Mouse (Mus musculus): ENCODE data around the gene Hbb-bt. TPM values are rescaled to one million over a fixed set of nuclear protein-coding genes. Genes with fewer than 3 reads are reported as not detected.
"Not testable (repeated sequence)": the region's sequence is repeated elsewhere in the genome, so short reads cannot be mapped to it uniquely, and the experiment has no call there.

Hbb-bt gene
- polyA plus RNA-seq, 1 experiment from 2014 or later: 789 TPM

DNA sequence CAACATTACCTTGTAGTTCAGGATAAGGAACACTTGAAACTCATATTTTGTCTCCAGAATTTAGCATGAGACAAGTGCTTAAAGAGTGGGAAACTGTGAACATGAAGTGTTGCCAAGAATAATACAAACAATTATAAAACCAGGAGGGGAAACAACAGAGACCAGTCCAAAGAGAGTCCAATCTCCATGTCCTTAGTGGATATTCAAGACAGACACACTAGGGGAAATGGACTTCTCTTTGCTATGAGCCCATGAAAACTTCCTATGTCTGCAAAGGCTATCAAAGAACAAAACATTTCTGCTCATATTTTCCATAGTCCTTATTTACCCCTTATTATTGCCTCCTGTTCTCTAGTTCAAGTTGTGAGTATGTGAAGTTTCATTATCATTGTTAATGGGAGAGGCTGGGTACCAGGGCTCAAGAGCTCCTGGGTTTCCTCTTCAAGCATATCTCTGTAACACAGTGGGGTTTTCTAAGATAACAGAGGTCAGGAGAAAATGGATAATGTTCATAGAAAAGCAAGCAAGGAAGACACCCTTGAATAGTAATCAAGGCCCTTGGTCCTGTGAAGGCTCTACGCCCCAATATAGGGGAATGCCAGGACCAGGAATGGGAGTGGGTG is 2.5 kb downstream of the Hbb-bt start:
- 86% methylated on average over 1 of the region's 1 CpGs for WGBS

DNA sequence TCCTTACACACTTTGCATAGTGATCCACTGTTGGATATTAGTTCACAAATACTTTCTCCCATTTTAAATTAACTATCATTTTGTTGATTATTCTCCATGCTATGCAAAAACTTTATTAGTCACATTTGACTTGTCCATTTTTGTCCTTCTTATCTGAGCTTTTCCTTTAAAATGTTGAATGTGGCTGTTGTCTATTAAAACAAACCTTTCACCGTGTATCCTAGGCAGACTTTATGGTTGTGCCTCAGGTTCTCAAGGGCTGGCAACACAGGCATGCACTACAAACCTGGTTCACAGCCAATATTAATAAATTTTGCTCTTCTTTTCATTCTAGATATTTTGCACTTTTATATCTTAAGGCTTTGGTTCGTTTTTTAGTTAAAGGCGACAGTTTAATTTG is 3.0 kb downstream of the Hbb-bt start:
- Histone ChIP-seq H3K36me3 (ENCODE audit: control insufficient read depth, insufficient read depth, low read length) (no peaks in the 10 kb centered on the region), H3K27ac (ENCODE audit: low read depth, low read length) (no peak overlapping the region), H3K9me3 (ENCODE audit: control insufficient read depth, low read length) (no peaks in the 10 kb centered on the region), H3K9ac (ENCODE audit: low read length) (no peak overlapping the region), H3K4me2 (ENCODE audit: low read depth, low read length, severe bottlenecking) (no peak overlapping the region), H3K4me3 (ENCODE audit: low read depth, low read length) (no peak overlapping the region), H3K4me1 (replicated peaks; ENCODE audit: control insufficient read depth, insufficient read depth, low read length) (no peaks in the 10 kb centered on the region), H3K27me3 (ENCODE audit: control insufficient read depth, insufficient read depth, low read length) (no peaks in the 10 kb centered on the region)
- WGBS: 85% methylated on average over 3 of the region's 3 CpGs
- ATAC-seq (replicated peaks; ENCODE audit: low FRiP score) (no peak), DNase-seq (ENCODE audit: low spot score) (no peak)

More for the DNA sequence above, 2.5 kb downstream of the Hbb-bt start:
- no peak overlapping the region for H3K4me3 ChIP-seq (ENCODE audit: low read depth, low read length)
- H3K9me3 ChIP-seq (ENCODE audit: control insufficient read depth, low read length): no peaks in the 10 kb centered on the region
- H3K36me3 ChIP-seq (ENCODE audit: control insufficient read depth, insufficient read depth, low read length): no peaks in the 10 kb centered on the region
- H3K4me2 ChIP-seq (ENCODE audit: low read depth, low read length, severe bottlenecking): no peak overlapping the region
- no peak overlapping the region for H3K27ac ChIP-seq (ENCODE audit: low read depth, low read length)
- H3K9ac ChIP-seq (ENCODE audit: low read length): no peak overlapping the region
- no peak for ATAC-seq (replicated peaks; ENCODE audit: low FRiP score)
- no peak for DNase-seq (ENCODE audit: low spot score)
- H3K4me1 ChIP-seq (replicated peaks; ENCODE audit: control insufficient read depth, insufficient read depth, low read length): no peaks in the 10 kb centered on the region
- H3K27me3 ChIP-seq (ENCODE audit: control insufficient read depth, insufficient read depth, low read length): no peaks in the 10 kb centered on the region

DNA sequence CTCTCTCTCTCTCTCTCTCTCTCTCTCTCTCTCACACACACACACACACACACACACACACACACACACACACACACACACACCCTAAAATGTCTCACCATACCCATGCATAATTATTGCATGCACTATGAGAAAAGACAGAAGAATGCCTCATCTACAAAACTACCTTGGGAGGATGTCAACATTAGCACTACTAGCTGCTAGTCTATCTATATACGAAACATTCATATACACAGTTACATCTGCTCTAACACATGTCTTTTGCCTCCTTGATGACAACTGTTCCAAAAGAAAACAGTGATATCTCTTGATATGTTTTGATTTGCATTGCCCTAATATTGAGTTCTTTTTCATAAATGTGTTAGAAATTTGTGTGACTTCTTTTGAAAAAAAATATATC is 3.5 kb downstream of the Hbb-bt start:
- ATAC-seq (replicated peaks; ENCODE audit: low FRiP score) (no peak), DNase-seq (ENCODE audit: low spot score) (no peak)
- no peaks in the 10 kb centered on the region for H3K4me1 ChIP-seq (replicated peaks; ENCODE audit: control insufficient read depth, insufficient read depth, low read length)
- no peaks in the 10 kb centered on the region for H3K9me3 ChIP-seq (ENCODE audit: control insufficient read depth, low read length)
- no peak overlapping the region for H3K9ac ChIP-seq (ENCODE audit: low read length)
- no peak overlapping the region for H3K27ac ChIP-seq (ENCODE audit: low read depth, low read length)
- H3K4me3 ChIP-seq (ENCODE audit: low read depth, low read length): no peak overlapping the region
- H3K27me3 ChIP-seq (ENCODE audit: control insufficient read depth, insufficient read depth, low read length): no peaks in the 10 kb centered on the region
- H3K4me2 ChIP-seq (ENCODE audit: low read depth, low read length, severe bottlenecking): no peak overlapping the region
- 85% methylated on average over 1 of the region's 1 CpGs for WGBS
- no peaks in the 10 kb centered on the region for H3K36me3 ChIP-seq (ENCODE audit: control insufficient read depth, insufficient read depth, low read length)

DNA sequence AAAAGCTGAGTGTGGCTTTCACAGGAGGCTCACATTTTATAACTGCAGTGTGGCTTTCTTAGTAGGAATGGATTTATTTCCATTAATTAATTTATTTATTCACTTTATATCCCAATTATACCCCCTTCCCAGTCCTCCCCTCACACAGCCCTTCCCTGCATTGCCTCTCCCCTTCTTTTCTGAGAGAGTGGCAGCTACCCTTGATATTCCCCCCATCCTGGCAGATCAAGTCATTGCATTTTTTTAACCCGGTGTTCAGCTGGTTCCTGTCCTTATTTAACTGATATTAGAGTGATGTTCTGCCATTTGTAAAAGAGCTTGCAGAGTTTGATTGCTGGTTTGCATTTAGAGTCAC is 4.0 kb downstream of the Hbb-bt start:
- Histone ChIP-seq H3K27ac (ENCODE audit: low read depth, low read length) (no peak overlapping the region; the same call in 1 of the 2 replicates), H3K9me3 (ENCODE audit: control insufficient read depth, low read length) (no peaks in the 10 kb centered on the region), H3K36me3 (ENCODE audit: control insufficient read depth, insufficient read depth, low read length) (no peaks in the 10 kb centered on the region), H3K9ac (ENCODE audit: low read length) (no peak overlapping the region), H3K4me1 (replicated peaks; ENCODE audit: control insufficient read depth, insufficient read depth, low read length) (no peaks in the 10 kb centered on the region), H3K4me3 (ENCODE audit: low read depth, low read length) (no peak overlapping the region), H3K27me3 (ENCODE audit: control insufficient read depth, insufficient read depth, low read length) (no peaks in the 10 kb centered on the region), H3K4me2 (ENCODE audit: low read depth, low read length, severe bottlenecking) (no peak overlapping the region)
- WGBS: 72% methylated on average over 1 of the region's 1 CpGs
- DNase-seq (ENCODE audit: low spot score) (no peak), ATAC-seq (replicated peaks; ENCODE audit: low FRiP score) (no peak)

DNA sequence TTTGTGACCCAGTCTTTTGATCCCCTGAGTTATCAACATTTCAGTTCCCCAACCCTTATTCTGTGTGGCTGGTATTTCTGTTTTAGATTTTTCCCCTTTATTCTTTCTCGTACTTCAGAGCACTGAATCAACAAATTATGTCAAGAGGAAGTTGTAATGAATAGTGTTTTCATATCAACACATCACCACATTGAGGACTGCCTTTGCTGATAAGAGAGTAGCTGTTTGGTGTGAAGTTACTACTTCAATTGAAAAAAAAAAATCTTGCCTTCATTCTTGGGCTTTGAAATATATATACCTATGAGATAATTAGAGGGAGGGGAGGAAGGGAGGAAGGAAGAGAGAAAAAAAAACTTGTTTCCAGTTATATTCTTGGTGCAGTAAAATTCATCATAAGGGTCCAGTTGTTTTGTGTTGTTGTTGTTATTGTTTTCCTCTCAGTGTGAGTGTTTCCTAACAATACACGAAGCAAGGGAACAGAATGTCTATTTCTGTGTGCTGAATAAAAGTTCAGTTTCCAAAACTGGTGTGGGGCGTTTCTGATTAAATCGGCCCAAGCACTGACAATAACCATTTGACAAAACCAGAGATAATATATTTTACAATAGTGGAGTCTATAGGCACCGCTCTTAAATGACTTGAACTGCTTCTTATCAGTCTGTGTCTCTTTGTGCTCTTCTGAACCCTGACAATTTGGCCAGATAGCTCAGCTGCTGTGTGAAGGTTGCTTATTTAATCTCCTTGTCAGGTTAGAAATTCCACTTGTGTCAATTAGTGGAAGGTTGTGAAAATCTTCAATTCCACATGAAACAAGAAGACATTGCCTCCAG is 4.6 kb downstream of the Hbb-bt start:
- H3K9me3 ChIP-seq (ENCODE audit: control insufficient read depth, low read length): no peaks in the 10 kb centered on the region
- DNase-seq (ENCODE audit: low spot score) (no peak), ATAC-seq (replicated peaks; ENCODE audit: low FRiP score) (no peak)
- H3K4me1 ChIP-seq (replicated peaks; ENCODE audit: control insufficient read depth, insufficient read depth, low read length): no peaks in the 10 kb centered on the region
- H3K27ac ChIP-seq (ENCODE audit: low read depth, low read length): no peak overlapping the region; the same call in 1 of the 2 replicates
- no peak overlapping the region for H3K4me2 ChIP-seq (ENCODE audit: low read depth, low read length, severe bottlenecking)
- H3K9ac ChIP-seq (ENCODE audit: low read length): no peak overlapping the region
- 79% methylated on average over 5 of the region's 5 CpGs for WGBS
- no peaks in the 10 kb centered on the region for H3K27me3 ChIP-seq (ENCODE audit: control insufficient read depth, insufficient read depth, low read length)
- H3K36me3 ChIP-seq (ENCODE audit: control insufficient read depth, insufficient read depth, low read length): no peaks in the 10 kb centered on the region
- no peak overlapping the region for H3K4me3 ChIP-seq (ENCODE audit: low read depth, low read length)

DNA sequence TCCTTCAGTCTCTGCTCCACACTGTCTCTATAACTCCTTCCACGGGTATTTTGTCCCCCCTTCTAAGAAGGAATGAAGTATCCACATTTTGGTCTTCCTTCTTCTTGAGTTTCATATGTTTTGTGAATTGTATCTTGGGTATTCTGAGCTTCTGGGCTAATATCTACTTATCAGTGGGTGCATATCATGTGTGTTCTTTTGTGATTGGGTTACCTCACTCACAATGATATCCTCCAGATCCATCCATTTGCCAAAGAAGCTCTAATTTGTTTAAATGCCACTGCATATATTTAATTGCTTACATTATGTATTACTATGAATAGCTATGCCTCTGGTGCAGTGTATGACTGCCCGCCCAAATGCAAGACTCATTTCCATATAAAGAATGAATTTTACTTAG is 5.7 kb downstream of the Hbb-bt start:
- not testable (repeated sequence) for H3K4me2 ChIP-seq (ENCODE audit: low read depth, low read length, severe bottlenecking); H3K27ac ChIP-seq (ENCODE audit: low read depth, low read length); H3K27me3 ChIP-seq (ENCODE audit: control insufficient read depth, insufficient read depth, low read length); ATAC-seq (replicated peaks; ENCODE audit: low FRiP score); H3K9ac ChIP-seq (ENCODE audit: low read length); H3K9me3 ChIP-seq (ENCODE audit: control insufficient read depth, low read length); H3K4me3 ChIP-seq (ENCODE audit: low read depth, low read length); H3K4me1 ChIP-seq (replicated peaks; ENCODE audit: control insufficient read depth, insufficient read depth, low read length); DNase-seq (ENCODE audit: low spot score); H3K36me3 ChIP-seq (ENCODE audit: control insufficient read depth, insufficient read depth, low read length)
- WGBS: 71% methylated on average over 2 of the region's 2 CpGs

DNA sequence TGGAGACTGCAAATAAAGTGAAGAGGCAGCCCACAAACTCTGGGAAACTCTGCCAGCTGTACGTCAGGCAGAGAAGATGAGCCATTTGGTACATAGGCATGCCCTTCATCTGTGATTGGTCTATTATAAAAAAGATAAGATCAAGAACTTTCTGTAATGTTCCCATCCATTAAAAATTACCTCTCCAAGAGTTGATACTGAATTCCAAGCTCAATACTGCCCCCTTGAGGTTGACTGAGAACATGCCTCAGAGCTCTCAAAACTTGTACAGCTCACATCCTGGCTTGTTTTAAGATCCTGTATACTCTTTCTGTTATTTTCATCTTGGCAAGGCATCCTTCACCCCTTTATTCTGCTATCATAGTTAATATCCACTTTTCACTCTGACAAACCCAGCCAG is 6.9 kb downstream of the Hbb-bt start:
- Histone ChIP-seq H3K36me3 (ENCODE audit: control insufficient read depth, insufficient read depth, low read length) (no peaks in the 10 kb centered on the region), H3K4me2 (ENCODE audit: low read depth, low read length, severe bottlenecking) (no peak overlapping the region), H3K9ac (ENCODE audit: low read length) (no peak overlapping the region), H3K27ac (ENCODE audit: low read depth, low read length) (no peak overlapping the region), H3K9me3 (ENCODE audit: control insufficient read depth, low read length) (no peaks in the 10 kb centered on the region), H3K4me3 (ENCODE audit: low read depth, low read length) (no peak overlapping the region), H3K4me1 (replicated peaks; ENCODE audit: control insufficient read depth, insufficient read depth, low read length) (no peaks in the 10 kb centered on the region), H3K27me3 (ENCODE audit: control insufficient read depth, insufficient read depth, low read length) (no peaks in the 10 kb centered on the region)
- no peak for DNase-seq (ENCODE audit: low spot score)
- no peak; the same call in 1 of the 2 replicates for ATAC-seq (replicated peaks; ENCODE audit: low FRiP score)
- WGBS: 79% methylated on average over 1 of the region's 1 CpGs

DNA sequence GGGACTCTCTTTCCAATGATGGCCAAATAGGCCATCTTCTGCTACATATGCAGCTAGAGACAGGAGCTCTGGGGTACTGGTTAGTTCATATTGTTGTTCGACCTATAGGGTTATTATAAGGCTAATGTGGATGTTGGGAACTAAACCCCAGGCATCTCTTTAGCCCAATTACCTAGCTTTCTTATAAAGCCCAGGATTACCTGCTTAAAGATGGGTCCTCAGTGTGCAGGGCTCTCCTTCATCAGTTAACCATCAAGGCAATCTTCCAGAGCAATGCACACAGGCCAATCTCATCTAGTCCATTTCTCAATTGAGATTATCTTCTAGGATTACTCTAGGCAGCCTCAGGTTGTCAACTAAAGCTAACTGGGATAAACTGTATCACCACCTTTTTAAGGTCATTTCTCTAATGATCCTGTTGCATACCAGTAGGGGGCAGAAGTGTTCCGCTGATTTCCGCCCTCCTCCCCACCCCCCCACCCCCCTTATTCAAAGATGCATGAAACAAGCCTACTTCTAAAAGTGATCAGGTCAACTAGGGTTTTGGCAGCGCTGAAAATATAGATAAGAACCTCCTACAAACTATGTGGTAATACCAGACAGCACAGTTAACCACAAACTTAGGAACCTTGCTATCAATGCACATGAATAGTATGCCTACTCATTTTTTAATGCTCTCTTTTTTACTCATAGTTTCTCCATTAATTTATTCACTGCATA is 21.0 kb downstream of the Hbb-bt start:
- Histone ChIP-seq H3K36me3 (ENCODE audit: control insufficient read depth, insufficient read depth, low read length) (no peaks in the 10 kb centered on the region), H3K4me2 (ENCODE audit: low read depth, low read length, severe bottlenecking) (no peak overlapping the region), H3K4me3 (ENCODE audit: low read depth, low read length) (no peak overlapping the region), H3K27ac (ENCODE audit: low read depth, low read length) (no peak overlapping the region), H3K9me3 (ENCODE audit: control insufficient read depth, low read length) (no peaks in the 10 kb centered on the region), H3K27me3 (ENCODE audit: control insufficient read depth, insufficient read depth, low read length) (no peaks in the 10 kb centered on the region), H3K9ac (ENCODE audit: low read length) (no peak overlapping the region), H3K4me1 (replicated peaks; ENCODE audit: control insufficient read depth, insufficient read depth, low read length) (no peaks in the 10 kb centered on the region)
- DNase-seq (ENCODE audit: low spot score) (no peak), ATAC-seq (replicated peaks; ENCODE audit: low FRiP score) (no peak)
- 31% methylated on average over 4 of the region's 4 CpGs for WGBS
